Mouse (Mus musculus): ENCODE measurements around the gene Mrps10.

DNA sequence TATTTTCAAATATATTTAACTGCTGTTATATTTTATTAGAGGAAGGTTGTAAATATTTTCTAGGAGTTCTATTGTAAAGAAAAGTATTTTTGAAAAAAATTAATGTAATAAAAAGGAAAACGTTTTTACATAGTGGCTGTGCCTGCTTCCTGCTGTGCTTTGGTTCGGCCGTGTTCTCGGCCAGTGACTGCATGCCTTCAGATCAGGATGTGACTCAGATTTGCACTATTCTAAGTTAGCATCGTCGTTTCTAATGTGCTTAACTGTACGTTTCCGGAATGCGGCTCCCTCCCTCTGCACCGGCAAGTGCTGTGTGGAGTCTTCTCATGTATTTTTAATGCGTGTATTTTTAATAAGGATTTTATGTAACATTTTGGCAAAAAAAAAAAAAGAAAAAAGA, 7.3 kb upstream of the Mrps10 start:
- TF ChIP-seq CTCF (IDR thresholded peaks at IDR 0.05; ENCODE audit: low read depth, low read length) (no peak), POLR2A (IDR thresholded peaks at IDR 0.05; ENCODE audit: insufficient read depth, low read length) (no peak), EP300 (IDR thresholded peaks at IDR 0.05; ENCODE audit: insufficient read depth, low read depth, low read length) (no peak)

Measured in ES-Bruce4 (cell line).